Mouse (Mus musculus): ENCODE data around the gene Rps15a. TPM values are rescaled to one million over a fixed set of nuclear protein-coding genes. Genes with fewer than 3 reads are reported as not detected.
A peak's percentile ranks its signal among the peaks of the same experiment; 100 is the strongest.

Gene Rps15a
- polyA plus RNA-seq, 1 experiment, result 1,382 TPM

- H3K4me3 ChIP-seq (ENCODE audit: control insufficient read depth, insufficient read depth, low read length), result no peak overlapping the region
- H3K4me1 ChIP-seq (replicated peaks; ENCODE audit: control insufficient read depth, insufficient read depth, low read length), result peaks cover 22% of the 10 kb centered on the region
- no peaks in the 10 kb centered on the region for H3K27me3 ChIP-seq (ENCODE audit: control insufficient read depth, insufficient read depth, low read length)
- WGBS, result 97% methylated on average over 4 of the region's 4 CpGs
- no peak for TF ChIP-seq POLR2A (IDR thresholded peaks at IDR 0.05; ENCODE audit: control insufficient read depth, extremely low read depth, insufficient read depth, low read length, poor library complexity)
- no peak for TF ChIP-seq CTCF (IDR thresholded peaks at IDR 0.05; ENCODE audit: borderline replicate concordance, control insufficient read depth, extremely low read depth, insufficient read depth, low read length, poor library complexity)
- no peak overlapping the region for H3K27ac ChIP-seq (ENCODE audit: control insufficient read depth, insufficient read depth, low read length)
- no peak for DNase-seq
- H3K36me3 ChIP-seq (ENCODE audit: control insufficient read depth, insufficient read depth, low read length), result peaks cover 68% of the 10 kb centered on the region
Measured at GRCm38 (mm10) chr7:118123512-118124411, 7.8 kb upstream of the Rps15a start.

GRCm38 (mm10) chr7:118122235-118122634, 6.2 kb upstream of the Rps15a start:
- 96% methylated on average over 7 of the region's 7 CpGs for WGBS
- Histone ChIP-seq H3K36me3 (ENCODE audit: control insufficient read depth, insufficient read depth, low read length) (peaks cover 76% of the 10 kb centered on the region), H3K4me1 (replicated peaks; ENCODE audit: control insufficient read depth, insufficient read depth, low read length) (peaks cover 26% of the 10 kb centered on the region), H3K27ac (ENCODE audit: control insufficient read depth, insufficient read depth, low read length) (no peak overlapping the region), H3K4me3 (ENCODE audit: control insufficient read depth, insufficient read depth, low read length) (no peak overlapping the region), H3K27me3 (ENCODE audit: control insufficient read depth, insufficient read depth, low read length) (no peaks in the 10 kb centered on the region)
- TF ChIP-seq POLR2A (IDR thresholded peaks at IDR 0.05; ENCODE audit: control insufficient read depth, extremely low read depth, insufficient read depth, low read length, poor library complexity) (no peak), CTCF (IDR thresholded peaks at IDR 0.05; ENCODE audit: borderline replicate concordance, control insufficient read depth, extremely low read depth, insufficient read depth, low read length, poor library complexity) (no peak)
- no peak for DNase-seq

GRCm38 (mm10) chr7:118120654-118121053, 4.7 kb upstream of the Rps15a start:
- Histone ChIP-seq H3K4me3 (ENCODE audit: control insufficient read depth, insufficient read depth, low read length) (no peak overlapping the region), H3K27me3 (ENCODE audit: control insufficient read depth, insufficient read depth, low read length) (no peaks in the 10 kb centered on the region), H3K36me3 (ENCODE audit: control insufficient read depth, insufficient read depth, low read length) (peaks cover 60% of the 10 kb centered on the region), H3K27ac (ENCODE audit: control insufficient read depth, insufficient read depth, low read length) (peak overlapping the region; percentile 90), H3K4me1 (replicated peaks; ENCODE audit: control insufficient read depth, insufficient read depth, low read length) (peaks cover 22% of the 10 kb centered on the region)
- no peak for DNase-seq
- WGBS, result 94% methylated on average over 1 of the region's 1 CpGs
- TF ChIP-seq CTCF (IDR thresholded peaks at IDR 0.05; ENCODE audit: borderline replicate concordance, control insufficient read depth, extremely low read depth, insufficient read depth, low read length, poor library complexity) (no peak), POLR2A (IDR thresholded peaks at IDR 0.05; ENCODE audit: control insufficient read depth, extremely low read depth, insufficient read depth, low read length, poor library complexity) (no peak)

GRCm38 (mm10) chr7:118119946-118120345, 4.0 kb upstream of the Rps15a start:
- TF ChIP-seq CTCF (IDR thresholded peaks at IDR 0.05; ENCODE audit: borderline replicate concordance, control insufficient read depth, extremely low read depth, insufficient read depth, low read length, poor library complexity) (no peak), POLR2A (IDR thresholded peaks at IDR 0.05; ENCODE audit: control insufficient read depth, extremely low read depth, insufficient read depth, low read length, poor library complexity) (no peak)
- Histone ChIP-seq H3K27me3 (ENCODE audit: control insufficient read depth, insufficient read depth, low read length) (no peaks in the 10 kb centered on the region), H3K27ac (ENCODE audit: control insufficient read depth, insufficient read depth, low read length) (peak overlapping the region; percentile 90), H3K36me3 (ENCODE audit: control insufficient read depth, insufficient read depth, low read length) (peaks cover 59% of the 10 kb centered on the region), H3K4me1 (replicated peaks; ENCODE audit: control insufficient read depth, insufficient read depth, low read length) (peaks cover 26% of the 10 kb centered on the region), H3K4me3 (ENCODE audit: control insufficient read depth, insufficient read depth, low read length) (no peak overlapping the region)
- DNase-seq, result peak; percentile 28
- 12% methylated on average over 5 of the region's 5 CpGs for whole genome bisulfite sequencing

GRCm38 (mm10) chr7:118119142-118119541, 3.2 kb upstream of the Rps15a start:
- Histone ChIP-seq H3K4me1 (replicated peaks; ENCODE audit: control insufficient read depth, insufficient read depth, low read length) (peaks cover 27% of the 10 kb centered on the region), H3K27me3 (ENCODE audit: control insufficient read depth, insufficient read depth, low read length) (no peaks in the 10 kb centered on the region), H3K36me3 (ENCODE audit: control insufficient read depth, insufficient read depth, low read length) (peaks cover 59% of the 10 kb centered on the region), H3K4me3 (ENCODE audit: control insufficient read depth, insufficient read depth, low read length) (no peak overlapping the region), H3K27ac (ENCODE audit: control insufficient read depth, insufficient read depth, low read length) (peak overlapping the region; percentile 78)
- no peak for DNase-seq
- TF ChIP-seq POLR2A (IDR thresholded peaks at IDR 0.05; ENCODE audit: control insufficient read depth, extremely low read depth, insufficient read depth, low read length, poor library complexity) (no peak), CTCF (IDR thresholded peaks at IDR 0.05; ENCODE audit: borderline replicate concordance, control insufficient read depth, extremely low read depth, insufficient read depth, low read length, poor library complexity) (no peak)
- 72% methylated on average over 2 of the region's 2 CpGs for WGBS

- no peak for TF ChIP-seq POLR2A (IDR thresholded peaks at IDR 0.05; ENCODE audit: control insufficient read depth, extremely low read depth, insufficient read depth, low read length, poor library complexity)
- no peak for TF ChIP-seq CTCF (IDR thresholded peaks at IDR 0.05; ENCODE audit: borderline replicate concordance, control insufficient read depth, extremely low read depth, insufficient read depth, low read length, poor library complexity)
- Histone ChIP-seq H3K4me1 (replicated peaks; ENCODE audit: control insufficient read depth, insufficient read depth, low read length) (peaks cover 27% of the 10 kb centered on the region), H3K27ac (ENCODE audit: control insufficient read depth, insufficient read depth, low read length) (no peak overlapping the region), H3K27me3 (ENCODE audit: control insufficient read depth, insufficient read depth, low read length) (no peaks in the 10 kb centered on the region), H3K4me3 (ENCODE audit: control insufficient read depth, insufficient read depth, low read length) (no peak overlapping the region), H3K36me3 (ENCODE audit: control insufficient read depth, insufficient read depth, low read length) (peaks cover 57% of the 10 kb centered on the region)
- DNase-seq, result no peak
- WGBS, result 81% methylated on average over 3 of the region's 3 CpGs
Measured at GRCm38 (mm10) chr7:118118426-118118825, 2.4 kb upstream of the Rps15a start.
